Mouse (Mus musculus) heart, embryonic 11.5 days (tissue): Measurements from ENCODE around the gene Trpm4. TPM values are rescaled to one million over a fixed set of nuclear protein-coding genes. Genes with fewer than 3 reads are reported as not detected.

Experiments used
- ATAC-seq: fragments of 200-750 bp; cut with Nextera tagmentation; replicated peaks from 2 replicates; pipeline ENCODE4 v1.8.0; 2017; ENCODE audit warnings: moderate library complexity; ENCODE audit not compliant: insufficient number of reproducible peaks, low FRiP score, low TSS enrichment
- H3K27ac ChIP-seq: fragments of 300-500 bp; sonication (generic); 2 replicates; pipeline ENCODE4 v1.5.1; 2014; ENCODE audit warnings: mild to moderate bottlenecking, low read depth, low read length
- H3K27me3 ChIP-seq: fragments of 300-500 bp; sonication (generic); 2 replicates; pipeline ENCODE4 v1.6.1; 2014; ENCODE audit warnings: mild to moderate bottlenecking, low read length, mixed read lengths; ENCODE audit not compliant: control insufficient read depth, insufficient read depth
- H3K36me3 ChIP-seq: fragments of 300-500 bp; sonication (generic); 2 replicates; pipeline ENCODE4 v1.6.1; 2014; ENCODE audit warnings: mild to moderate bottlenecking, low read length, moderate library complexity, mixed read lengths; ENCODE audit not compliant: control insufficient read depth, insufficient read depth
- H3K4me1 ChIP-seq: fragments of 300-500 bp; sonication (generic); 2 replicates; pipeline ENCODE4 v1.6.1; 2014; ENCODE audit warnings: low read length; ENCODE audit not compliant: control insufficient read depth, insufficient read depth
- H3K4me2 ChIP-seq: fragments of 300-500 bp; sonication (generic); 2 replicates; pipeline ENCODE4 v1.6.1; 2014; ENCODE audit warnings: mild to moderate bottlenecking, moderate library complexity
- H3K4me3 ChIP-seq: fragments of 300-500 bp; sonication (generic); 2 replicates; pipeline ENCODE4 v1.5.1; 2014; ENCODE audit warnings: low read depth, low read length
- H3K9ac ChIP-seq: fragments of 300-500 bp; sonication (generic); 2 replicates; pipeline ENCODE4 v1.6.1; 2014; ENCODE audit warnings: mild to moderate bottlenecking, low read depth, low read length, moderate library complexity
- H3K9me3 ChIP-seq: fragments of 300-500 bp; sonication (generic); replicated peaks from 2 replicates; pipeline ENCODE4 v1.6.1; 2016; ENCODE audit warnings: low read length; ENCODE audit not compliant: control insufficient read depth
- WGBS: fragments of 180-500 bp; shearing (Covaris S2); extraction: QIAGEN DNeasy Blood & Tissue Kit; methylation state at CpG from one replicate; pipeline ENCODE4 v1.1.7; 2014; ENCODE audit not compliant: insufficient replicate concordance; 5-methylcytosine and 5-hydroxymethylcytosine counted together
- polyA plus RNA-seq: library from polyadenylated mRNA; unstranded; fragments of >200 nt; fragmentation: Nextera tagmentation; extraction: Ambion mirVana; gene quantifications from 2 replicates; pipeline ENCODE4 v1.2.1, GENCODE M21; 2014

Trpm4 gene
- polyA plus RNA-seq, 1 experiment from 2014 or later = 9.8 TPM

DNA sequence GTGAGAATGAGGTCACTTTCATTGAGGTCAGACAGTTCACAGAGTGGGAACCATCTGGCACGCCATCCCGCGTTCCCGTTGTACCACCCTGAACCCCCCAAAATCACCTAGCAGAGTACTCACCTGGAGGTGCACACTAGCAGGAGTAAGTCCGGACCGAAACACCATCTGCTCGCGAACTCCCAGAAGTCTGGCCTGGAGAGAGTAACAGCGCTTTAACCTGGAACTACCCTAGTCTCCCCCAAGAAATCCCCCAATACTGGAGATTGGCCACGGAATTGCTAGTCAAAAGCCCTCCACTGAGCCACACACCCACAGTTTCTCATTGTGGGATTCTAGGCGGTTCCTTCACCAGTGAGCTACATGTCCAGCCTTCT lies 6.5 kb upstream of the Trpm4 start:
- H3K27ac ChIP-seq = no peak overlapping the region

DNA sequence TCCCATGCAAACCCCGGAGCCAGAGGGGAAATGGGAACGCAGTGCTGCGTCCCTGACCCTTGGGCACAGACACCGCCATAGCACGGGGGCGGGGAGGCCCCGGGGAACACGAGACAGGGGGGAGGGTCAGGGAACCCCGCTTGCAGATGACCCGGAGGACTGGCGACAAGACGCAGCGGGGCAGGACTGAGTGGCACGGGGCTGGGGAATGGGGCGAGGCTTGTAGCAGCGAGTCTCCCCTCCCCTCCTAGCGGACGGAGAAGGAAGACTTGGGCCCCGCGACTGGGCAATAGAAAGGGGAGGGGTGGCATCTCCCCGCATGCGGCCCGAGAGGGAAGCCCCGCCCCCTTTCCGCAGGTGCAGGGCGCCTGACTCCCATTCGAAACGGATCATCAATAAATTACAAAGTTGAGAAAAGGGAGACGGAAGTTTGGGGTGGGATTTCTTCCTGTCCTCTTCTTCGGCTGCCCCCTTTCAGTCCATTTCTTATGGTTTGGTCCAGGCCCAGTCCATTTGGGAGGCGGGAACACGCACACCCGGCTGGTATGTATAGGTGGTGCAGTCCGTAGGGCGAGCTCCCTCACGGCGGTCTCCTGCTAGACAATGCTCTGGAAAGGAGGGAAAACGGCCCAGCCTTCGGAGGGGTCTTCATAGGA lies 6.0 kb upstream of the Trpm4 start:
- peak; percentile 69 for ATAC-seq

More for the DNA sequence above, 6.5 kb upstream of the Trpm4 start:
- Histone ChIP-seq H3K4me1 (peaks cover 36% of the 10 kb centered on the region), H3K36me3 (no peaks in the 10 kb centered on the region), H3K9me3 (no peaks in the 10 kb centered on the region), H3K4me3 (peak overlapping the region; percentile 54), H3K9ac (peak overlapping the region; percentile 78), H3K4me2 (peak overlapping the region; percentile 98), H3K27me3 (no peaks in the 10 kb centered on the region)
- 2% methylated on average over 11 of the region's 11 CpGs for WGBS
- no peak for ATAC-seq

DNA sequence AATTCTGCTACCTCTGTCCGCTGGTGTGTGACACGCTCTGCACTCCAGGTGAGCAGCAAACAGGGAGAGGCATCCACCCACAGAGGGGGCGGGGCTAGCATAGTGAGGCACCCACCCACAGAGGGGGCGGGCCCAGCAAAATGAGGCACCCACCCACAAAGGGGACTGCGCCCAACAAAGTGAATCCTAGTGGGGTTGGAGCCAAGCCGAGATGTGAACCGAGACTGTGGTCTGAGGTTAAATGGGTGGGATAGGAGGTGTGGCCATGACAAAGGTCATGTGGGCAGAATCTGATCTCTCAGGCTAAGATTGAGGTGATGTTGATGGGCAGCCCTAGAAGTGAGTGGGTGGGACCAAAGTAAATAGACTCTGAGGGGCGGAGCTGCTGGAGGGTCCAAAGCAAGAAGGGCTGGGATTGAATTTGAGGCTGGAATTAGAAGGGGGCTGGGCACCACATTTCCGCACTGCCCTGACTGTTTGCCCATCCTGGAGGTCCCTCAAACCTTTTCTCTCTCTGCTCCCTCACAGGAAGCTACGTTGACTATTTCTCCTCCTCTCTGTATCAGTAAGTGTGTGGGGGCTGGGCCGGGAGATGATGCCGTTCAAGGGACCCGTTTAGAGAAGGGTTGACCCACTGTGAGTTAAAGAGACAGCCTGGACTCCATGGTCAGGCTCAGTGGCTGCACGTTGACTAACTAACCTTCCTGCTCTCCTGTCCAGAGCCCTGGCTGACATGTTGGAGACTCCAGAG lies 4.8 kb upstream of the Trpm4 start:
- Histone ChIP-seq H3K27ac (0 out of 2 replicates have a peak overlapping the region, but pooled peaks have one; percentile 22), H3K4me3 (peak overlapping the region; percentile 54), H3K9ac (peak overlapping the region; percentile 40; the same call in 1 of the 2 replicates), H3K4me1 (peaks cover 48% of the 10 kb centered on the region), H3K36me3 (no peaks in the 10 kb centered on the region), H3K9me3 (no peaks in the 10 kb centered on the region), H3K27me3 (no peaks in the 10 kb centered on the region), H3K4me2 (peak overlapping the region; percentile 98)
- WGBS = 4% methylated on average over 14 of the region's 14 CpGs
- no peak for ATAC-seq

More for the DNA sequence above, 6.0 kb upstream of the Trpm4 start:
- Histone ChIP-seq H3K4me1 (peaks cover 42% of the 10 kb centered on the region), H3K9me3 (no peaks in the 10 kb centered on the region), H3K4me2 (peak overlapping the region; percentile 98), H3K4me3 (peak overlapping the region; percentile 54), H3K27me3 (no peaks in the 10 kb centered on the region), H3K36me3 (no peaks in the 10 kb centered on the region), H3K9ac (peak overlapping the region; percentile 78), H3K27ac (0 out of 2 replicates have a peak overlapping the region, but pooled peaks have one; percentile 37)
- under 1% methylated on average over 37 of the region's 39 CpGs for WGBS

DNA sequence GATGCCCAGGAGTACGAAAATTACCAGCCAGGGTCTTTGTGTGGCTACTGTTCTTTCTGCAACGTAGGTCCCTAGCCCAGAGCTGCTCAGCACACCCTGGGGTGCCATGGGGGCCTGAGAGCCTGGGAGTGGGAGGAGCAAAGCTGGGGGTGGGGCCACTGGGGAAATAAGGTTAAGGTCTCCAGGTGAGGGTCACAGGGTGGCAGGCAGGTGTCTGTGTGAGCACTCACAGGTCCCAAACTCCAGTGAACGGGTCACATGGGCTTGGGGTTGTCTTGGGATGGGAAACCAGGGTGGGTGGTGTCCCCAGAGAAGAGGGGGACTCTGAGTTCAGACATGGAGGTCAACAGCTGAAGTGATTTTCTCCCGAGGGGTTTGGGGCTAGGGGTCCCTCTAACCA lies 3.9 kb upstream of the Trpm4 start:
- ATAC-seq = no peak
- Histone ChIP-seq H3K9me3 (no peaks in the 10 kb centered on the region), H3K4me2 (peak overlapping the region; percentile 98), H3K4me1 (peaks cover 54% of the 10 kb centered on the region), H3K4me3 (peak overlapping the region; percentile 54), H3K27me3 (no peaks in the 10 kb centered on the region), H3K27ac (no peak overlapping the region), H3K36me3 (no peaks in the 10 kb centered on the region), H3K9ac (0 out of 2 replicates have a peak overlapping the region, but pooled peaks have one; percentile 11)
- WGBS = 12% methylated on average over 4 of the region's 4 CpGs

DNA sequence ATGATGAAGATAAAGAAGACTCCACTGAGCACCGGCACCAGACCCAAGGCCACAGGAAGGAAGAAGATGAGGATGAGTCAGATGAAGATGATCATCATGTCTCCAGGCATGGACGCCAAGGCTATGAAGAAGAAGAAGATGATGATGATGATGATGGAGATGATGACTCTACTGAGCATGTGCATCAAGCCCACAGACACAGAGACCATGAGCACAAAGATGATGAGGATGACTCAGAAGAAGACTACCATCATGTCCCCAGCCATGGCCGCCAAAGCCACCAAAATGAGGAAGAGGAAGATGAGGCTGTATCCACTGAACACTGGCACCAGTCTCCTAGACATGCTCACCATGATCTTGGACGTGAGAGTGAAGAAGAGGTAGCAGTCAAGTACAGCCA lies 2.7 kb upstream of the Trpm4 start:
- Histone ChIP-seq H3K27ac (no peak overlapping the region), H3K4me1 (peaks cover 60% of the 10 kb centered on the region), H3K9ac (no peak overlapping the region), H3K36me3 (no peaks in the 10 kb centered on the region), H3K27me3 (no peaks in the 10 kb centered on the region), H3K4me2 (no peak overlapping the region), H3K4me3 (no peak overlapping the region), H3K9me3 (no peaks in the 10 kb centered on the region)
- 83% methylated on average over 4 of the region's 4 CpGs for WGBS
- ATAC-seq = no peak

DNA sequence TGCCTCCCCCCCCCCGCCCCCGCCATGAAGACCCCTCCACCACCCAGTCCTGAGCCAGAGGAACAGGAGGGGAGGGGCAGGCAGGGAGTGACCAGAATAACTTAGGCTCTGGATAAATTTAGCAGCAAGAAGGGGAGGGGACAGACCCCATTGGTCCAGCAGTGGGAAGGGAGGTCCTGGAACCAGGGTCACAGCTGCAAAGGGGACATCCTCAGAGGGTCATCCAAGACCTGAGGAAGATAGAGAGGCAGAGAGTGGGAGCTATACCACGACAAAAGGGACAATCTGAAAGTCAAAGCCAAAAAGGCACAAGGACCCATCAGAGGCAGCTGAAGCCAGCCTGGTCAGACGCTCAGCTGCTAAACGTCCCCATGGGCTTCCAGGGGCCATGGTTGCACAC lies 1.5 kb upstream of the Trpm4 start, which contains the start of gene Hrc:
Gene Hrc, plus strand, starts transcription at position 235 of the 400 bp plus-strand sequence.
- H3K9me3 ChIP-seq = no peaks in the 10 kb centered on the region

DNA sequence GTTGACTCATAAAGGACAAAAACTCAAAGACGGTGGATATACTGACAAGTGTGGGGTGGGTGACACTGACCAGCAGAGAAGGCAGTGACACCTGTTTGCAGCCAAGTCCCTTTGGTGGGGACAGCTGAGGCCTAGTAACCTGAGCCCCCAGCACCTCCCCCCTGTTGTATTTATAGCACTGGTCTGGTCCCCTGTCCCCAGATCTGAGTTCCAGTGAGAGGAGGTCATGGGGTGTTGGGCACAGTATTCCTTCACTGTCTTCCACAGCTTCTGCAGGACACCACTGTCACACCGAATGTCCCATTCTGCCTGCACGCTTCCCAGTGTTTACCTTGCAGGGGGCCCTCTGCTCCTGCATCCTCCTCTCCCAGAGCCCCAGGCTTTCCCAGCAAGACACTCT lies 1.0 kb upstream of the Trpm4 start:
- WGBS = 16% methylated on average over 3 of the region's 3 CpGs
- Histone ChIP-seq H3K4me1 (peaks cover 51% of the 10 kb centered on the region), H3K9me3 (no peaks in the 10 kb centered on the region), H3K36me3 (no peaks in the 10 kb centered on the region), H3K9ac (no peak overlapping the region), H3K27me3 (no peaks in the 10 kb centered on the region), H3K4me2 (peak overlapping the region; percentile 83), H3K4me3 (peak overlapping the region; percentile 64; the same call in 1 of the 2 replicates), H3K27ac (peak overlapping the region; percentile 89)
- ATAC-seq = no peak

More for the DNA sequence above, 1.5 kb upstream of the Trpm4 start, which contains the start of gene Hrc:
- peaks cover 55% of the 10 kb centered on the region for H3K4me1 ChIP-seq
- H3K36me3 ChIP-seq = no peaks in the 10 kb centered on the region
- peak within 1 kb of the TSS; percentile 64 for H3K4me3 ChIP-seq
- peak within 1 kb of the TSS; percentile 78 for H3K9ac ChIP-seq
- no peaks in the 10 kb centered on the region for H3K27me3 ChIP-seq
- ATAC-seq = no peak; the same call in 1 of the 2 replicates
- 19% methylated on average over 5 of the region's 5 CpGs for WGBS
- H3K27ac ChIP-seq = peak within 1 kb of the TSS; percentile 89
- H3K4me2 ChIP-seq = peak within 1 kb of the TSS; percentile 83

DNA sequence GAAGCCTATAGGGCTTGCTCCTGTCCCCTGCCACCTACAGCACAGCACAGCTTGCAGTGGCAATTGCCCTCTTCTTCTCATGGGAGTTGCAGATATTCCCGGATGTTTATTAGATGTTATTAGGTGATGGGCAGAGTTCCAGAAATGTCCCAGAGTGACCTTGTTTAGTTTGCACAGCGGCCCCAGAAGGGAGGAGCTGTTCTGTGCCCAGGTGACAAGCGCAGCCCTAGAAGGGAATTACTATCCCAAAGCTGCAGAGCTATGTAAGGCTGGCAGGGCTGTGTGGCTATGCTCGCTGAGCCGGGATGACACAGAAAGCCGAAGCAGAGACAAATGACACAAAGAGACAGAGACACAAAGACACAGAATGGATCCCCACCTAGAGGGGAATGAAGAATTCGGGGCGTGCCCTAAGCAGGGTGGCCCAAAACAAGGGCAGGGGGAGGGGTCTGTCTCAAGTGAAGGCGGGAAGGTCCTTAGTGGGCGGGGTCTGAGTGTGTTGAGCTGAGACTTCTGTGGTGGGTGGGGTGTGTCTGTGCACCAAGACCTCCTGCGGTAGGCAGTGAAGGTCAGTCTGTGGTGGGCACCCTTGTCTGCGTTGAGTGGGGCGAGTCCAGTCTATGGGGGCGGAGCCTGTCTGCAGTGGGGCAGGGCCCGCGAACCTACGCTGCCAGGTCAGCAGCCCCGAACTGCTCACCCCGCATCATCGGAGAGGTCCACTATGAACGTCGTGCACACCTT lies 725 bp downstream of the Trpm4 start:
- ATAC-seq = peak; percentile 64
- H3K36me3 ChIP-seq = no peaks in the 10 kb centered on the region
- peak overlapping the region; percentile 64 for H3K4me3 ChIP-seq
- H3K27me3 ChIP-seq = no peaks in the 10 kb centered on the region
- H3K4me2 ChIP-seq = peak overlapping the region; percentile 83
- H3K4me1 ChIP-seq = peaks cover 38% of the 10 kb centered on the region
- WGBS = 4% methylated on average over 22 of the region's 22 CpGs
- H3K9ac ChIP-seq = peak overlapping the region; percentile 78
- H3K9me3 ChIP-seq = no peaks in the 10 kb centered on the region
- H3K27ac ChIP-seq = peak overlapping the region; percentile 89
